Mouse (Mus musculus) G1E (cell line): ENCODE data around the gene Plekhh1. TPM values are rescaled to one million over a fixed set of nuclear protein-coding genes. Genes with fewer than 3 reads are reported as not detected.

ENCODE experiments used
- ATAC-seq: 2 replicates; pipeline ENCODE4 v1.8.0; 2016; ENCODE audit warnings: mild to moderate bottlenecking; ENCODE audit not compliant: insufficient number of reproducible peaks, poor library complexity, low FRiP score, severe bottlenecking; ENCODE audit errors: extremely low read depth
- DNase-seq: peaks from one replicate; pipeline ENCODE4 v3.0.0; 2012; ENCODE audit warnings: low spot score
- H3K27me3 ChIP-seq: 2 replicates; pipeline ENCODE4 v1.6.1; 2012; ENCODE audit warnings: mild to moderate bottlenecking, low read length, inconsistent platforms; ENCODE audit not compliant: insufficient read depth
- H3K36me3 ChIP-seq: replicated peaks from 2 replicates; pipeline ENCODE3; 2012; ENCODE audit warnings: mild to moderate bottlenecking, inconsistent platforms
- H3K4me1 ChIP-seq: 2 replicates; pipeline ENCODE4 v1.6.1; 2012; ENCODE audit warnings: low read depth, low read length, inconsistent platforms, mixed read lengths; ENCODE audit not compliant: insufficient read depth
- H3K4me3 ChIP-seq: 2 replicates; pipeline ENCODE4 v1.5.1; 2012; ENCODE audit warnings: low read depth, mild to moderate bottlenecking, inconsistent platforms, low read length, moderate library complexity, mixed read lengths
- H3K9me3 ChIP-seq: replicated peaks from 2 replicates; pipeline ENCODE4 v1.6.1; 2012; ENCODE audit warnings: inconsistent platforms
- CTCF ChIP-seq: IDR thresholded peaks from 2 replicates; pipeline ENCODE4 v1.5.1; 2012; ENCODE audit warnings: low read depth, low read length, inconsistent platforms, mixed read lengths
- GATA1 ChIP-seq: IDR thresholded peaks from 2 replicates; pipeline ENCODE4 v1.6.1; 2012; ENCODE audit warnings: borderline replicate concordance, low read length, inconsistent platforms, mixed read lengths
- GATA2 ChIP-seq: IDR thresholded peaks from 2 replicates; pipeline ENCODE4 v1.6.1; 2012; ENCODE audit warnings: low read depth, low read length, inconsistent platforms, borderline replicate concordance
- POLR2AphosphoS5 ChIP-seq: IDR thresholded peaks from 2 replicates; pipeline ENCODE4 v1.6.1; 2012; ENCODE audit warnings: low read depth, low read length, inconsistent platforms; ENCODE audit not compliant: insufficient replicate concordance
- TAL1 ChIP-seq: conservative IDR thresholded peaks from 2 replicates; pipeline ENCODE4 v1.6.1; 2012; ENCODE audit warnings: low read depth, low read length, inconsistent platforms, mixed read lengths
- polyA plus RNA-seq: library from polyadenylated mRNA; stranded (reverse); fragments of >175 nt; gene quantifications from 2 replicates; pipeline ENCODE4 v1.2.3, GENCODE M21; 2012
- total RNA-seq, 2 experiments: library from RNA; stranded (forward) in 1 of 2; stranded (reverse) in 1 of 2; fragments of 200-1000 nt in 1 of 2; fragments of >200 nt in 1 of 2; fragmentation: Nextera tagmentation in 1 of 2; gene quantifications; 2 replicates each; pipeline ENCODE4 v1.2.3; 2014 to 2017

Plekhh1 gene
- total and polyA plus RNA-seq, 3 experiments: 0.02 to 0.44 TPM; not detected in 1

GRCm38 (mm10) chr12:79052073-79052472 lies 23.1 kb downstream of the Plekhh1 start:
- TF ChIP-seq GATA1 (no peak), TAL1 (no peak), CTCF (no peak), POLR2AphosphoS5 (no peak), GATA2 (no peak)
- Histone ChIP-seq H3K9me3 (no peaks in the 10 kb centered on the region), H3K27me3 (peaks cover 41% of the 10 kb centered on the region), H3K4me1 (no peaks in the 10 kb centered on the region), H3K4me3 (no peak overlapping the region), H3K36me3 (no peaks in the 10 kb centered on the region)
- ATAC-seq: no peak
- DNase-seq: no peak

GRCm38 (mm10) chr12:79055276-79055675 lies 26.3 kb downstream of the Plekhh1 start:
- Histone ChIP-seq H3K27me3 (peaks cover 38% of the 10 kb centered on the region), H3K4me3 (no peak overlapping the region), H3K36me3 (no peaks in the 10 kb centered on the region), H3K9me3 (no peaks in the 10 kb centered on the region), H3K4me1 (no peaks in the 10 kb centered on the region)
- TF ChIP-seq GATA2 (no peak), GATA1 (no peak), TAL1 (no peak), CTCF (no peak), POLR2AphosphoS5 (no peak)
- DNase-seq (no peak), ATAC-seq (no peak)

GRCm38 (mm10) chr12:79059573-79059972 lies 30.6 kb downstream of the Plekhh1 start:
- H3K27me3 ChIP-seq: peaks cover 52% of the 10 kb centered on the region
- no peak overlapping the region for H3K4me3 ChIP-seq
- DNase-seq (no peak), ATAC-seq (no peak)
- H3K4me1 ChIP-seq: no peaks in the 10 kb centered on the region
- no peaks in the 10 kb centered on the region for H3K36me3 ChIP-seq
- no peaks in the 10 kb centered on the region for H3K9me3 ChIP-seq
- TF ChIP-seq CTCF: no peak
- no peak for TF ChIP-seq GATA1
- no peak for TF ChIP-seq TAL1
- TF ChIP-seq POLR2AphosphoS5: no peak
- TF ChIP-seq GATA2: no peak

GRCm38 (mm10) chr12:79060134-79060533 lies 31.2 kb downstream of the Plekhh1 start:
- Histone ChIP-seq H3K36me3 (no peaks in the 10 kb centered on the region), H3K9me3 (no peaks in the 10 kb centered on the region), H3K27me3 (peaks cover 49% of the 10 kb centered on the region), H3K4me3 (no peak overlapping the region), H3K4me1 (no peaks in the 10 kb centered on the region)
- DNase-seq (no peak), ATAC-seq (no peak)
- TF ChIP-seq GATA2 (no peak), POLR2AphosphoS5 (no peak), CTCF (no peak), GATA1 (no peak), TAL1 (no peak)

GRCm38 (mm10) chr12:79060766-79061652 lies 32.0 kb downstream of the Plekhh1 start:
- Histone ChIP-seq H3K4me3 (no peak overlapping the region), H3K4me1 (no peaks in the 10 kb centered on the region), H3K36me3 (no peaks in the 10 kb centered on the region), H3K9me3 (no peaks in the 10 kb centered on the region), H3K27me3 (peaks cover 49% of the 10 kb centered on the region)
- DNase-seq: no peak
- no peak for ATAC-seq
- TF ChIP-seq CTCF (no peak), POLR2AphosphoS5 (no peak), GATA2 (no peak), TAL1 (no peak), GATA1 (no peak)

- DNase-seq: no peak
- TF ChIP-seq GATA1 (no peak), CTCF (no peak), GATA2 (no peak), POLR2AphosphoS5 (no peak), TAL1 (no peak)
Observed at GRCm38 (mm10) chr12:79064451-79064850, 35.5 kb downstream of the Plekhh1 start.

More at GRCm38 (mm10) chr12:79064451-79064850, 35.5 kb downstream of the Plekhh1 start:
- no peak for ATAC-seq
- no peaks in the 10 kb centered on the region for H3K4me1 ChIP-seq
- no peak overlapping the region for H3K4me3 ChIP-seq
- H3K27me3 ChIP-seq: peaks cover 47% of the 10 kb centered on the region
- no peaks in the 10 kb centered on the region for H3K36me3 ChIP-seq
- no peaks in the 10 kb centered on the region for H3K9me3 ChIP-seq
